In the genomic region with DNA sequence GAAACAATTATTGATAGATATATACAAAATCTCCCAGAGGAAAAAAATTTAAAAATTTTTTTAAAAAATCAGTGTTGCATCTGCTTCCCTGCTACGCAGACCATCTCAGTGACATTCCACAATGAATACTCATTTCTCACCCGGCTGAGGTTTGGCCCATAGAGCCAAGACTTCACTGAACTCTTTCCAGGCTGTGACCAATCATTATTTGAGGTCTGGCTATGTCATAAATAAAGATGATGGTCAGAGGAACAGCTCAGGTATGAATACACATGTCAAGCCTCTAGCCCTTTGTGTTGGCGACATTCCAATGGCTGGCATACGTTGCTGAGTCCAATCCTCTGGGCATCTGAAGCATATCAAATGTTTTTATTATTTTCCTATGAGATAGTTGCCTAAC, we compare ENCODE assay signal across 21 mouse cellular contexts.
A peak's percentile ranks its signal among the peaks of the same experiment; 100 is the strongest.
DNase-seq lines count a peak whose midpoint lies in the region; ATAC-seq and TF ChIP-seq lines count a peak whose summit lies in the region.
"Had no signal": no experiment of that assay in that cellular context is flagged by ENCODE, and none has a peak within 500 bp of the region (broad histone marks: within the 10 kb centered on the region; RNA-seq: fewer than 3 reads in every experiment).

No protein-coding gene starts in this region.

- H3K4me3 ChIP-seq in kidney, embryonic 16.5 days (ENCODE audit: low read length), result no peak overlapping the region
- H3K4me3 ChIP-seq: embryonic facial prominence, embryonic 13.5 days; erythroblast, embryonic 14.5 days; forebrain, embryonic 12.5 days; heart, embryonic 12.5 days; hindbrain, embryonic 10.5 days had no signal

- in situ Hi-C loops in Patski (cut with MboI; ENCODE audit: low pct_unique_long_range_greater_than_20kb), result no loop called here

- H3K36me3 ChIP-seq in kidney, embryonic 16.5 days (ENCODE audit: insufficient read depth, low read length), result no peaks in the 10 kb centered on the region
- H3K36me3 ChIP-seq: embryonic facial prominence, embryonic 13.5 days; forebrain, embryonic 12.5 days; heart, embryonic 12.5 days; hindbrain, embryonic 10.5 days had no signal

- no peaks in the 10 kb centered on the region for H3K27me3 ChIP-seq in kidney, embryonic 16.5 days (ENCODE audit: insufficient read depth, low read length)
- no peaks in the 10 kb centered on the region for H3K27me3 ChIP-seq in Patski
- H3K27me3 ChIP-seq: CH12.LX; embryonic facial prominence, embryonic 13.5 days; forebrain, embryonic 12.5 days; heart, embryonic 12.5 days had no signal

- no peak overlapping the region for H3K4me2 ChIP-seq in kidney, embryonic 16.5 days (replicated peaks; ENCODE audit: low read depth, low read length)
- H3K4me2 ChIP-seq: embryonic facial prominence, embryonic 13.5 days; forebrain, embryonic 12.5 days; heart, embryonic 12.5 days; hindbrain, embryonic 14.5 days had no signal

- DNase-seq in cerebellum, postnatal 10 days, result peak; percentile 3 to 20
- DNase-seq in cerebellum, adult 18-20 months, result no peak
- DNase-seq in kidney, postnatal 10 days, result peak; percentile 14
- peak; percentile 43 for DNase-seq in Patski (ENCODE audit: low read depth, low spot score)
- peak; percentile 7 to 21 for DNase-seq in kidney, postnatal 36 days
- DNase-seq in spleen, postnatal 14 days (ENCODE audit: low spot score in 2 of 2), result no peak
- DNase-seq in ovary, postnatal 14 days (ENCODE audit: low spot score), result no peak
- DNase-seq: adrenal gland, postnatal 10 days; cerebellum, adult 11 months; cerebellum, adult 9-10 months; cerebellum, postnatal 36 days; gastrocnemius, postnatal 10 days had no signal

- no peak for TF ChIP-seq CTCF in Patski (IDR thresholded peaks at IDR 0.05)

- whole genome bisulfite sequencing in kidney, embryonic 16.5 days, result 85% methylated on average over 4 of the region's 4 CpGs

- H3K4me1 ChIP-seq in kidney, embryonic 16.5 days (ENCODE audit: insufficient read depth, low read length), result no peaks in the 10 kb centered on the region
- H3K4me1 ChIP-seq: embryonic facial prominence, embryonic 13.5 days; forebrain, embryonic 12.5 days; heart, embryonic 12.5 days; hindbrain, embryonic 10.5 days had no signal

- POLR2A ChIA-PET in Patski (lab: Charles Lee), result no interaction called here

- CTCF ChIA-PET in Patski (lab: Charles Lee), result interaction anchor here (1.5 kb wide), 1 partner anchor 25 kb away, joined by 3 read pairs; no protein-coding TSS in a partner anchor

- no peaks in the 10 kb centered on the region for H3K9me3 ChIP-seq in kidney, embryonic 16.5 days (ENCODE audit: low read length)
- H3K9me3 ChIP-seq: embryonic facial prominence, embryonic 13.5 days; forebrain, embryonic 12.5 days; heart, embryonic 12.5 days; hindbrain, embryonic 10.5 days had no signal

- no peak overlapping the region for H3K27ac ChIP-seq in kidney, embryonic 16.5 days (ENCODE audit: low read length)
- H3K27ac ChIP-seq: embryonic facial prominence, embryonic 13.5 days; forebrain, embryonic 12.5 days; hindbrain, embryonic 10.5 days; hindbrain, embryonic 14.5 days had no signal

- no peak for ATAC-seq in kidney, embryonic 16.5 days (ENCODE audit: low FRiP score, low TSS enrichment)
- peak; percentile 52 for ATAC-seq in Patski
- ATAC-seq: forebrain, embryonic 16.5 days had no signal

- no peak overlapping the region for H3K9ac ChIP-seq in kidney, embryonic 16.5 days (replicated peaks; ENCODE audit: low read length)
- H3K9ac ChIP-seq: embryonic facial prominence, embryonic 13.5 days; forebrain, embryonic 12.5 days; heart, embryonic 12.5 days; hindbrain, embryonic 14.5 days had no signal

Comparison
In these comparisons a context has a peak if more than half of its experiments do, and no peak if none do; other contexts are left out.
1. DNase-seq: peak in cerebellum, postnatal 10 days (2 of 2), kidney, postnatal 10 days (single experiment), Patski (single experiment) and kidney, postnatal 36 days (2 of 2); none in cerebellum, adult 18-20 months (0 of 2), spleen, postnatal 14 days (0 of 2) and ovary, postnatal 14 days (single experiment).